Mouse (Mus musculus) intestine, postnatal 0 days (tissue): ENCODE data around the gene Htr7. TPM values are rescaled to one million over a fixed set of nuclear protein-coding genes. Genes with fewer than 3 reads are reported as not detected.

Experiments
- ATAC-seq: fragments of 200-750 bp; cut with Nextera tagmentation; 2 replicates; pipeline ENCODE4 v1.8.0; 2017; ENCODE audit warnings: mild to moderate bottlenecking, moderate TSS enrichment, moderate library complexity
- H3K27ac ChIP-seq: fragments of 300-500 bp; sonication (generic); 2 replicates; pipeline ENCODE4 v1.5.1; 2014; ENCODE audit warnings: mild to moderate bottlenecking, low read depth, low read length, moderate library complexity
- H3K27me3 ChIP-seq: fragments of 300-500 bp; sonication (generic); replicated peaks from 2 replicates; pipeline ENCODE4 v1.6.1; 2014; ENCODE audit warnings: low read length, mixed read lengths; ENCODE audit not compliant: control insufficient read depth, insufficient read depth
- H3K36me3 ChIP-seq: fragments of 300-500 bp; sonication (generic); 2 replicates; pipeline ENCODE4 v1.6.1; 2014; ENCODE audit warnings: mild to moderate bottlenecking, moderate library complexity; ENCODE audit not compliant: control insufficient read depth, insufficient read depth
- H3K4me1 ChIP-seq: fragments of 300-500 bp; sonication (generic); replicated peaks from 2 replicates; pipeline ENCODE4 v1.6.1; 2014; ENCODE audit warnings: antibody characterized with exemption, low read length, mixed read lengths; ENCODE audit not compliant: control insufficient read depth, insufficient read depth
- H3K4me2 ChIP-seq: fragments of 300-500 bp; sonication (generic); replicated peaks from 2 replicates; pipeline ENCODE4 v1.6.1; 2014; ENCODE audit warnings: low read depth, mild to moderate bottlenecking, moderate library complexity
- H3K4me3 ChIP-seq: fragments of 300-500 bp; sonication (generic); 2 replicates; pipeline ENCODE4 v1.5.1; 2014; ENCODE audit warnings: low read depth, low read length
- H3K9ac ChIP-seq: fragments of 300-500 bp; sonication (generic); 2 replicates; pipeline ENCODE4 v1.6.1; 2014; ENCODE audit warnings: mild to moderate bottlenecking, low read depth, low read length
- H3K9me3 ChIP-seq: fragments of 300-500 bp; sonication (generic); 2 replicates; pipeline ENCODE4 v1.6.1; 2016; ENCODE audit warnings: mixed run types; ENCODE audit not compliant: control insufficient read depth
- CTCF ChIP-seq: sonication (generic); IDR thresholded peaks from 2 replicates; pipeline ENCODE4 v1.5.1; 2016; ENCODE audit warnings: low read depth, mild to moderate bottlenecking, control low read depth, antibody characterized with exemption, moderate library complexity
- WGBS: fragments of 180-500 bp; shearing (Covaris S2); extraction: QIAGEN DNeasy Blood & Tissue Kit; methylation state at CpG from one replicate; pipeline ENCODE4 v1.1.7; 2014; 5-methylcytosine and 5-hydroxymethylcytosine counted together
- polyA plus RNA-seq: library from polyadenylated mRNA; unstranded; fragments of >200 nt; fragmentation: Nextera tagmentation; extraction: Ambion mirVana; gene quantifications from 2 replicates; pipeline ENCODE4 v1.2.1, GENCODE M21; 2015

Htr7 gene
- polyA plus RNA-seq, 1 experiment from 2014 or later: 0.17 TPM

GRCm38 (mm10) chr19:35924418-35924817 is 132.9 kb downstream of the Htr7 start:
- 42% methylated on average over 5 of the region's 5 CpGs for WGBS
- Histone ChIP-seq H3K9me3 (no peaks in the 10 kb centered on the region), H3K4me2 (no peak overlapping the region), H3K27ac (no peak overlapping the region), H3K9ac (no peak overlapping the region), H3K36me3 (no peaks in the 10 kb centered on the region), H3K27me3 (no peaks in the 10 kb centered on the region), H3K4me3 (no peak overlapping the region), H3K4me1 (no peaks in the 10 kb centered on the region)
- no peak for TF ChIP-seq CTCF
- no peak for ATAC-seq

Other genes starting within 250 kb of the Htr7 start
- gene Rpp30, start 26.2 kb upstream of the Htr7 start, polyA plus RNA-seq: 31.5 and 32.5 TPM in 2 replicates
- 0.18 and 0.52 TPM in 2 replicates for gene Ankrd1, start 62.6 kb upstream of the Htr7 start, polyA plus RNA-seq